Mouse (Mus musculus) E14TG2a.4 (cell line): ENCODE data around the gene 1810065E05Rik.

ENCODE experiments used
- H3K27me3 ChIP-seq: 2 replicates; pipeline ENCODE4 v1.6.1; 2014; ENCODE audit warnings: low read length, control low read depth; ENCODE audit not compliant: insufficient read depth
- H3K36me3 ChIP-seq: 2 replicates; pipeline ENCODE4 v1.6.1; 2014; ENCODE audit warnings: low read length, control low read depth; ENCODE audit not compliant: insufficient read depth
- H3K4me1 ChIP-seq: replicated peaks from 2 replicates; pipeline ENCODE4 v1.6.1; 2014; ENCODE audit warnings: low read depth, low read length, control low read depth
- H3K4me3 ChIP-seq: replicated peaks from 2 replicates; pipeline ENCODE4 v1.5.1; 2014; ENCODE audit warnings: mild to moderate bottlenecking, low read length
- H3K9me3 ChIP-seq: 2 replicates; pipeline ENCODE4 v1.6.1; 2014; ENCODE audit warnings: low read length, control low read depth
- CTCF ChIP-seq: conservative IDR thresholded peaks from 2 replicates; pipeline ENCODE4 v1.5.1; 2014; ENCODE audit warnings: low read length
- NANOG ChIP-seq: IDR thresholded peaks from 2 replicates; pipeline ENCODE4 v1.6.1; 2014; ENCODE audit warnings: borderline replicate concordance, low read length, mixed read lengths
- POU5F1 ChIP-seq: IDR thresholded peaks from 2 replicates; pipeline ENCODE4 v1.6.1; 2014; ENCODE audit warnings: low read length, borderline replicate concordance

The 1810065E05Rik gene

GRCm38 (mm10) chr11:58420815-58421214 is at the start of gene 1810065E05Rik:
TSS of gene 1810065E05Rik (plus strand) at chr11:58421111.
- Histone ChIP-seq H3K4me3 (no peak within 1 kb of the TSS), H3K36me3 (no peaks in the 10 kb centered on the region), H3K9me3 (no peaks in the 10 kb centered on the region), H3K4me1 (no peaks in the 10 kb centered on the region), H3K27me3 (no peaks in the 10 kb centered on the region)
- TF ChIP-seq NANOG (no peak), CTCF (no peak), POU5F1 (no peak)

GRCm38 (mm10) chr11:58377273-58377672 is 43.6 kb upstream of the 1810065E05Rik start:
- TF ChIP-seq NANOG (no peak), POU5F1 (no peak), CTCF (no peak)
- Histone ChIP-seq H3K9me3 (no peaks in the 10 kb centered on the region), H3K4me1 (0 out of 2 replicates have a peak, but pooled peaks cover 3% of the 10 kb centered on the region), H3K27me3 (no peaks in the 10 kb centered on the region), H3K4me3 (no peak overlapping the region), H3K36me3 (no peaks in the 10 kb centered on the region)

- Histone ChIP-seq H3K27me3 (no peaks in the 10 kb centered on the region), H3K36me3 (no peaks in the 10 kb centered on the region), H3K9me3 (no peaks in the 10 kb centered on the region), H3K4me1 (0 out of 2 replicates have a peak, but pooled peaks cover 3% of the 10 kb centered on the region), H3K4me3 (no peak overlapping the region)
- no peak for TF ChIP-seq CTCF
- no peak for TF ChIP-seq NANOG
- no peak for TF ChIP-seq POU5F1
Measured at GRCm38 (mm10) chr11:58377686-58378085, 43.2 kb upstream of the 1810065E05Rik start.

GRCm38 (mm10) chr11:58378763-58379278 is 42.1 kb upstream of the 1810065E05Rik start, which contains the start of gene Lypd8:
TSS of gene Lypd8 (plus strand) at chr11:58379043.
- TF ChIP-seq POU5F1 = no peak
- Histone ChIP-seq H3K27me3 (no peaks in the 10 kb centered on the region), H3K4me1 (0 out of 2 replicates have a peak, but pooled peaks cover 3% of the 10 kb centered on the region), H3K9me3 (no peaks in the 10 kb centered on the region), H3K4me3 (no peak within 1 kb of the TSS), H3K36me3 (no peaks in the 10 kb centered on the region)

- Histone ChIP-seq H3K9me3 (no peaks in the 10 kb centered on the region), H3K4me3 (no peak overlapping the region), H3K4me1 (0 out of 2 replicates have a peak, but pooled peaks cover 3% of the 10 kb centered on the region), H3K36me3 (no peaks in the 10 kb centered on the region), H3K27me3 (no peaks in the 10 kb centered on the region)
- TF ChIP-seq NANOG = no peak
- TF ChIP-seq CTCF = no peak
- TF ChIP-seq POU5F1 = no peak
Measured at GRCm38 (mm10) chr11:58379516-58379915, 41.4 kb upstream of the 1810065E05Rik start.

GRCm38 (mm10) chr11:58382471-58382870 is 38.4 kb upstream of the 1810065E05Rik start:
- Histone ChIP-seq H3K36me3 (no peaks in the 10 kb centered on the region), H3K4me1 (0 out of 2 replicates have a peak, but pooled peaks cover 3% of the 10 kb centered on the region), H3K27me3 (no peaks in the 10 kb centered on the region), H3K9me3 (no peaks in the 10 kb centered on the region), H3K4me3 (no peak overlapping the region)
- TF ChIP-seq NANOG (no peak), CTCF (no peak), POU5F1 (no peak)

GRCm38 (mm10) chr11:58399985-58400645 is 20.8 kb upstream of the 1810065E05Rik start:
- TF ChIP-seq CTCF = no peak
- no peak for TF ChIP-seq NANOG
- TF ChIP-seq POU5F1 = no peak
- Histone ChIP-seq H3K9me3 (no peaks in the 10 kb centered on the region), H3K4me3 (no peak overlapping the region), H3K27me3 (no peaks in the 10 kb centered on the region), H3K36me3 (no peaks in the 10 kb centered on the region), H3K4me1 (no peaks in the 10 kb centered on the region)

- Histone ChIP-seq H3K27me3 (no peaks in the 10 kb centered on the region), H3K9me3 (no peaks in the 10 kb centered on the region), H3K36me3 (no peaks in the 10 kb centered on the region), H3K4me1 (no peaks in the 10 kb centered on the region), H3K4me3 (no peak overlapping the region)
- TF ChIP-seq POU5F1 (no peak), NANOG (no peak), CTCF (no peak)
Measured at GRCm38 (mm10) chr11:58400655-58401054, 20.3 kb upstream of the 1810065E05Rik start.

GRCm38 (mm10) chr11:58408066-58408465 is 12.8 kb upstream of the 1810065E05Rik start:
- H3K9me3 ChIP-seq = no peaks in the 10 kb centered on the region
- no peak for TF ChIP-seq POU5F1
- no peak for TF ChIP-seq CTCF
- no peak for TF ChIP-seq NANOG

More at GRCm38 (mm10) chr11:58408066-58408465, 12.8 kb upstream of the 1810065E05Rik start:
- no peak overlapping the region for H3K4me3 ChIP-seq
- H3K4me1 ChIP-seq = no peaks in the 10 kb centered on the region
- H3K36me3 ChIP-seq = no peaks in the 10 kb centered on the region
- H3K27me3 ChIP-seq = no peaks in the 10 kb centered on the region
